Mouse (Mus musculus) spleen, adult 2 months (tissue): ENCODE data around the gene Bves.

Experiments
- CTCF ChIP-seq: fragments of 200-500 bp; IDR thresholded peaks from 2 replicates; pipeline ENCODE4 v1.5.1; 2011; ENCODE audit warnings: mild to moderate bottlenecking, inconsistent platforms; ENCODE audit not compliant: insufficient read depth, insufficient read length, insufficient replicate concordance; ENCODE audit errors: extremely low read depth
- POLR2A ChIP-seq: fragments of 200-500 bp; IDR thresholded peaks from 2 replicates; pipeline ENCODE4 v1.6.1; 2011; ENCODE audit warnings: low read depth, low read length, inconsistent platforms

DNA sequence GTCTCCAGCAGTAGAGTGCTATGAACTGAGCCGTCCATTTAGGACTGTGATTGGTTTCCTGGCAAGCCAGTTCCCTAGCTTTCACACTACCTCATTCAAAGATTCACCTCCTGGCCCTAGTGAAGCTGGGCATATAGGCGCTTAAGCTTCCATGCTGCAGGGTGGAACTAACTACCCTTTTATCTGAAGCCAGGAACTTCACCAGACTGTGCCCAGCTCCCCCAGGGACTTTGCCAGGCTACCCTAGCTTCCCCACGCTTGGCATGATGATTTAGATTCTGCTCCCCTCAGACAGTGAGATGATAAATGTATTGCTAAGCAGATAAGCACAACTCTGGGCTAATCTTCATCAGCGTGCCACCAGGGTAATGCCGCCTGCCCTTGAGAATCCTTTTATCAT, 24.4 kb upstream of the Bves start:
- TF ChIP-seq CTCF (no peak), POLR2A (no peak)
